Mouse (Mus musculus) small intestine, adult 2 months (tissue): Measurements from ENCODE around the gene Lcn2. TPM values are rescaled to one million over a fixed set of nuclear protein-coding genes. Genes with fewer than 3 reads are reported as not detected.

Source experiments
- H3K27ac ChIP-seq: fragments of 200-500 bp; 2 replicates; pipeline ENCODE4 v1.5.1; 2012; ENCODE audit warnings: low read depth, low read length, control low read depth, inconsistent platforms; ENCODE audit not compliant: insufficient read depth
- H3K27me3 ChIP-seq: fragments of 200-500 bp; 2 replicates; pipeline ENCODE4 v1.6.1; 2012; ENCODE audit warnings: mild to moderate bottlenecking, moderate library complexity, low read length, inconsistent platforms; ENCODE audit not compliant: control insufficient read depth, insufficient read depth
- H3K36me3 ChIP-seq: fragments of 200-500 bp; 2 replicates; pipeline ENCODE4 v1.6.1; 2012; ENCODE audit warnings: mild to moderate bottlenecking, low read length, control low read depth, inconsistent platforms; ENCODE audit not compliant: control insufficient read depth, insufficient read depth
- H3K4me1 ChIP-seq: fragments of 200-500 bp; 2 replicates; pipeline ENCODE4 v1.6.1; 2012; ENCODE audit warnings: low read length, inconsistent platforms, mixed read lengths; ENCODE audit not compliant: control insufficient read depth, insufficient read depth, insufficient read length
- H3K4me3 ChIP-seq: fragments of 200-500 bp; 2 replicates; pipeline ENCODE4 v1.5.1; 2012; ENCODE audit warnings: low read depth, mild to moderate bottlenecking, control low read depth, inconsistent platforms, low read length, moderate library complexity
- CTCF ChIP-seq: fragments of 200-500 bp; IDR thresholded peaks from 2 replicates; pipeline ENCODE4 v1.5.1; 2012; ENCODE audit warnings: low read depth, mild to moderate bottlenecking, control low read depth, inconsistent platforms, low read length, moderate library complexity, mixed read lengths; ENCODE audit not compliant: insufficient replicate concordance, insufficient read length; ENCODE audit errors: extremely low read depth
- POLR2A ChIP-seq: fragments of 200-500 bp; IDR thresholded peaks from 2 replicates; pipeline ENCODE4 v1.6.1; 2012; ENCODE audit warnings: low read depth, mild to moderate bottlenecking, control low read depth, inconsistent platforms, low read length, moderate library complexity
- WGBS: fragments of 180-500 bp; shearing (Covaris S2); methylation state at CpG from one replicate; pipeline ENCODE4 v1.1.7; 2018; 5-methylcytosine and 5-hydroxymethylcytosine counted together
- polyA plus RNA-seq: library from polyadenylated mRNA; depleted of rRNA; stranded (reverse); fragments of >200 nt; gene quantifications from 2 replicates; pipeline ENCODE4 v1.2.3, GENCODE M21; 2012

The Lcn2 gene
- polyA plus RNA-seq, 1 experiment, result 5.5 TPM

DNA sequence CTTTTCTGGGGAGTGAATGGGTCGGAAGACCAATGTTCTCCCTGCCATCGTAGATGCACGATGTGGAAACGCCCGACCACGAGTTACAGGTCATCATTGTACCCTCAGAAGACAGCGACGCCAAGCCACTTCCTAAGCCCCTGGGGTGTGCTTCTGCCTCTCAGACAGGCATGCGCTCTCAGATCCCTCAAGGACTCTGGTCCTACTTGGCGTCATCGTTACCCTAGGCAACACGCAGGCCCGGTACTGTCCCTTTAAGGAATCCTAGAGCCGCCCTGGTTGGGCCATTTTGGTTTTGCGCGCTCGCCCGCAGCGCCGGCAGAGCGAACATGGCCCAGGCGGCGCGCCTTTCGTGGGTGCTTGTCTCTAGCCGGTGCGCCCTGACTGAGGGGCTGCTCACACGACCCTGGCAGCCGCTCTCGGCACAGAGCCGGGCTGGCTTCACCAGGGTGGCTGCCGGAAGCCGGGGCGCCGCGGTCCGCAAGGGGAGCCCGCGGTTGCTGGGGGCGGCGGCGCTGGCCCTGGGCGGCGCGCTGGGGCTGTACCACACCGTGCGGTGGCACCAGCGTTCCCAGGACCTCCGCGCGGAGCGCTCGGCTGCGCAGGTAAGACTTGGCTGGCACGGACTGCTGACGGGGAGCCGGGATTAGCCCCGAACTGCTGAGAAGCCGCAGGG is 8.0 kb upstream of the Lcn2 start:
- no peaks in the 10 kb centered on the region for H3K27me3 ChIP-seq
- TF ChIP-seq POLR2A (peak; percentile 15), CTCF (no peak)
- H3K36me3 ChIP-seq, result peaks cover 9% of the 10 kb centered on the region
- H3K4me1 ChIP-seq, result peaks cover 8% of the 10 kb centered on the region; the same call in 1 of the 2 replicates
- peak overlapping the region; percentile 92 for H3K27ac ChIP-seq
- WGBS, result under 1% methylated on average over 59 of the region's 59 CpGs
- peak overlapping the region; percentile 90 for H3K4me3 ChIP-seq

DNA sequence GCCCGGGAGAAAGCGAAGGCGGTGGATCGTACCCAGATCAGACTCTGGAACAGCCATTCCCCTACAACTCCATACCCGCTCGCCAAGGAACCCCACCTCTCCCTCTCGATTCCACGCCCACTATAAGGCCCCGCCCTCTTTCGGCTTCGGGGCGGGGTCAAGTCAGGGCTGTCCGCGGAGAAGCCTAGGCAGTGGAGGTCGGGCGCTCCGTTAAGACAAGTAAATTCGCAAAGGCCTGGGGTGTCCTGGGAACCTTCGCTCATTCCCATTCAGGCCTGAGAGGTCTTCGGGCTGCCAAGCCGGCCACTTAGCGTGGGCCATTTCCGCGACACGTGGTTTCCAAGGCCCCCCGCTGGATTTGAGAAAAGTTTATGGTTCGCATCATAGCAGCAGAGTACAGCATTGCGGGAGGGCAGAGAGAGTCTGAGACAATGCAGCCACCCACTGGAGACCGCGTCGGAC is 7.5 kb upstream of the Lcn2 start, which contains the start of gene Ptges2:
Ptges2 (plus strand) TSS at position 413 of the 462 bp plus-strand sequence.
- H3K4me3 ChIP-seq, result peak within 1 kb of the TSS; percentile 90
- H3K27ac ChIP-seq, result peak within 1 kb of the TSS; percentile 92
- TF ChIP-seq CTCF, result 0 out of 2 replicates have a peak, but pooled peaks have one; percentile 14
- TF ChIP-seq POLR2A, result peak; percentile 48; the same call in 1 of the 2 replicates
- peaks cover 8% of the 10 kb centered on the region; the same call in 1 of the 2 replicates for H3K4me1 ChIP-seq
- peaks cover 3% of the 10 kb centered on the region; the same call in 1 of the 2 replicates for H3K36me3 ChIP-seq
- WGBS, result under 1% methylated on average over 31 of the region's 31 CpGs
- no peaks in the 10 kb centered on the region for H3K27me3 ChIP-seq

DNA sequence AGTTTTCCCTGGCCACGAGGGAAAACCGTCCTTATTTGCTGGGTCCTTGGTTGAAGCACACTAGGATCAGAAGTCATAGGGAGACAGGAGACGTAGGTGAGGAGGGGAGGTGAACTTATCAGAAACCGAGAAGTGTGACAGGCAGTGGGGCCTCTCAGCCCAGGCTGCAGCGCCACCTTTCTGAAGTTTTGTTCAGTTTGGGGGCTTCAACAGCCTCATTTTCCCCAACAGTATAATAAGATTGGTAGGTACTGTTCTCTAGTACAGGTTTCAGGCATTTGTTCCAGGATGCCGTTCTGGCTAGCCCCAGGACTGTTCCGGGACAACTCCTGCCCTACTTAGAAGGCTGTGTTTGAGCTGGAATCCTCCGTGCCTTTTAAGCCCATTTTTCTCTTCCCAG is 6.9 kb upstream of the Lcn2 start:
- Histone ChIP-seq H3K36me3 (0 out of 2 replicates have a peak, but pooled peaks cover 1% of the 10 kb centered on the region), H3K27ac (peak overlapping the region; percentile 92), H3K27me3 (no peaks in the 10 kb centered on the region), H3K4me3 (peak overlapping the region; percentile 90), H3K4me1 (peaks cover 8% of the 10 kb centered on the region; the same call in 1 of the 2 replicates)
- TF ChIP-seq POLR2A (no peak), CTCF (peak; percentile 45; the same call in 1 of the 2 replicates)
- WGBS, result 2% methylated on average over 8 of the region's 8 CpGs

DNA sequence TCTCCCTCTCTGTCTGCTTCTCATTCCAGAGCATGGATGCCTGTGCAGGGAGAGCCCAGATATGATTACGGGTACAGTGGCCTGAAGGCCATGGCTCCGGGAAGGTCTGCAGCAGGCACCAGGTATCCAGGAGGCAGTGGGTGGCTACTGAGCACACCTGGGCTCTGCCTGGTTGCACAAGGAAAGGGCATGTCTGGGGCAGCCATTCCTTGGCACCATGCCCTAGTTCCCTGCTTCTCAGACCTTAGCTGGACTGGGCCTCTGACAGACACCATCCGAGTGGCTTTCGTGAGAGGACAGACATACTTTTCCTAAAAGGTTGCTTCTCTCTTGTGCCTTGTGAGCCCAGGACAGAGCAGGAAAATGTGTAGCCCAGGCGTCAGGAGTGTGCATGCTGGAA is 4.0 kb upstream of the Lcn2 start:
- WGBS, result 69% methylated on average over 5 of the region's 5 CpGs
- no peak for TF ChIP-seq CTCF
- TF ChIP-seq POLR2A, result no peak

DNA sequence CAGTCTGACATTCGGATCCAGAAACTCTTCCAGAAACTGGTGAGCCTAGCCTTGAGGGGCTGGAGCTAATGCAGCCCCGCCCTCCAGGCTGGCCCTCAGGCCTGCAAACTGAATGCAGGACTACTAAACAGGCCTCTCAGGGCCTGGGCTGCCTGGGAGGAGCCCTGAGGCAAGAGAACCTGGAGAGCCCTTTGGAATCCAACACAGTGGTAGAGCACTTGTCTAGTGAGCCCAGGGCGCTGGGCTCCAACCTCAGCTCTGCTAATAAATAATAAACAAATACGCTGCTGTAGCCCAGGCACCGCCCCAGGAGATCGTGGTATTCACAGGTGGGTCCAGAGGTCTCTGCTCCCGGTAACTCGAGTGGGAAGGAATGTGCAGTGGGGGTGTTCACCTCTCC is 2.8 kb upstream of the Lcn2 start:
- Histone ChIP-seq H3K27ac (no peak overlapping the region), H3K36me3 (no peaks in the 10 kb centered on the region), H3K4me1 (peaks cover 2% of the 10 kb centered on the region; the same call in 1 of the 2 replicates), H3K4me3 (no peak overlapping the region), H3K27me3 (no peaks in the 10 kb centered on the region)
- TF ChIP-seq POLR2A (no peak), CTCF (no peak)
- WGBS, result 77% methylated on average over 8 of the region's 8 CpGs

More for the DNA sequence above, 4.0 kb upstream of the Lcn2 start:
- Histone ChIP-seq H3K4me3 (no peak overlapping the region), H3K4me1 (peaks cover 2% of the 10 kb centered on the region; the same call in 1 of the 2 replicates), H3K27ac (no peak overlapping the region), H3K27me3 (no peaks in the 10 kb centered on the region), H3K36me3 (no peaks in the 10 kb centered on the region)

DNA sequence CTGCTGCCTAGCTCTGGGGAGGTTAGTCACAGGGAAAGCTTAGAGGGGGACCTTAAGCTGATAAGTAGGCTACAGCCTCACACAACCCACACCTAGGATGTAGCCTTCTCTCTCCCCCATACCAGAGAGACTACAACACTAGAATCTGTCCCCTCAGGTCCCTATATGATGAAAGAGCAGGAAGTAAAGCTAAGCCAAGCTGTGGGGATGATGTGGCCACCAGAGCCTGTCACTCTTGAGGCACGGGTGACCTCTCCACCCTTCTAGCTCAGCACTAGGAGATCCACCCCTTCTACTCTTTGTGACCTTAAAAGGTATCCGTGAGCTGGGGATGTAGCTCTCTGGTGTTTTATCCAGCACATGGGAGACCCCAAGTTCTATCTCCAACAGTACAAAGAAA is 1.1 kb upstream of the Lcn2 start:
- 77% methylated on average over 2 of the region's 2 CpGs for WGBS
- no peak for TF ChIP-seq CTCF
- TF ChIP-seq POLR2A, result no peak
- Histone ChIP-seq H3K36me3 (no peaks in the 10 kb centered on the region), H3K4me3 (no peak overlapping the region), H3K4me1 (0 out of 2 replicates have a peak, but pooled peaks cover 2% of the 10 kb centered on the region), H3K27me3 (no peaks in the 10 kb centered on the region), H3K27ac (no peak overlapping the region)

DNA sequence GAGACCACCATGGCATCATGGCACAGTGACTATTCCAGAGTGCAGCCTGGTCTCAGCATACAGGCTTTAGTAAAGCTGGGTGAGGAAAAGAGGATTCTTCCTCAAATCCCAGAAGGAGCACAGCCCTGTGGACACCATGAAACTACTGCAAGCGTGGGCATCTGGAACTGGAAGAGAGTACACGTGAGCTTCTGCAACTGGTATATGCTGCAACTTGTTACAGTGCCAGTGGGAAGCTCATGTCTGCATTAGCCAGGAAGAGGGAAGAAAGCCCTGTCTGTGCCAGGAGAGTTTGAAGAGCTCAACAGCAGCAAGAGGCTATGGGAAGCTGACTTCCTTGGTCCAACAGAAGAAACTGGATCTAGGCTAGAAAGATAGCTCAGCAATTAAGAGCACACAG is 5.4 kb downstream of the Lcn2 start:
- TF ChIP-seq CTCF, result no peak
- no peak for TF ChIP-seq POLR2A
- Histone ChIP-seq H3K4me3 (no peak overlapping the region), H3K27ac (no peak overlapping the region), H3K27me3 (no peaks in the 10 kb centered on the region), H3K4me1 (peaks cover 4% of the 10 kb centered on the region; the same call in 1 of the 2 replicates), H3K36me3 (peaks cover 13% of the 10 kb centered on the region)
- WGBS, result 66% methylated on average over 2 of the region's 2 CpGs
